Mouse (Mus musculus): Measurements from ENCODE around the gene Ctnna3.
A peak's percentile ranks its signal among the peaks of the same experiment; 100 is the strongest.
"Not testable (repeated sequence)": the region's sequence is repeated elsewhere in the genome, so short reads cannot be mapped to it uniquely, and the experiment has no call there.

The Ctnna3 gene

GRCm38 (mm10) chr10:63429785-63430305 lies at the start of gene Ctnna3:
TSS of gene Ctnna3 (plus strand) at chr10:63430098.
- peak; percentile 91 for DNase-seq

- DNase-seq = peak; percentile 25 to 40
These were observed 48.2 kb upstream of the Ctnna3 start, which contains the start of gene Sirt1 for GRCm38 (mm10) chr10:63381498-63382280. TSS of gene Sirt1 (minus strand) at chr10:63381704.

- peak; percentile 88 to 89 for DNase-seq
These were observed 47.3 kb upstream of the Ctnna3 start, which contains the start of gene Dnajc12 for GRCm38 (mm10) chr10:63382372-63383279. TSS of gene Dnajc12 (plus strand) at chr10:63382443.

- not testable (repeated sequence) for DNase-seq
These were observed 44.0 kb upstream of the Ctnna3 start for GRCm38 (mm10) chr10:63385897-63386296.

GRCm38 (mm10) chr10:63386444-63386843 lies 43.5 kb upstream of the Ctnna3 start:
- DNase-seq = peak; percentile 94

GRCm38 (mm10) chr10:63386991-63387390 lies 42.9 kb upstream of the Ctnna3 start:
- peak in 1 of 2 experiments; percentile 20 for DNase-seq

- no peak for DNase-seq
These were observed 41.0 kb upstream of the Ctnna3 start for GRCm38 (mm10) chr10:63388948-63389347.

GRCm38 (mm10) chr10:63396963-63397362 lies 32.9 kb upstream of the Ctnna3 start:
- DNase-seq = no peak

- DNase-seq = peak in 1 of 2 experiments; percentile 34
These were observed 27.0 kb upstream of the Ctnna3 start for GRCm38 (mm10) chr10:63402731-63403504.

- no peak for DNase-seq
These were observed 26.3 kb upstream of the Ctnna3 start for GRCm38 (mm10) chr10:63403636-63404035.

- DNase-seq = no peak
These were observed 19.5 kb upstream of the Ctnna3 start for GRCm38 (mm10) chr10:63410162-63410956.

- DNase-seq = not testable (repeated sequence)
These were observed 18.2 kb upstream of the Ctnna3 start for GRCm38 (mm10) chr10:63411674-63412073.

GRCm38 (mm10) chr10:63412756-63413155 lies 17.1 kb upstream of the Ctnna3 start:
- no peak for DNase-seq

- DNase-seq = no peak
These were observed 14.6 kb upstream of the Ctnna3 start for GRCm38 (mm10) chr10:63415287-63415686.

- no peak for DNase-seq
These were observed 14.0 kb upstream of the Ctnna3 start for GRCm38 (mm10) chr10:63415850-63416249.

- peak in 1 of 2 experiments; percentile 14 for DNase-seq
These were observed 12.8 kb upstream of the Ctnna3 start for GRCm38 (mm10) chr10:63417061-63417460.

- peak; percentile 47 to 71 for DNase-seq
These were observed 7.9 kb upstream of the Ctnna3 start, which contains the start of gene Gm7075 for GRCm38 (mm10) chr10:63421739-63422735. TSS of gene Gm7075 (minus strand) at chr10:63421789.

GRCm38 (mm10) chr10:63422736-63422992 lies 7.2 kb upstream of the Ctnna3 start:
- peak in 1 of 2 experiments; percentile 17 for DNase-seq

- DNase-seq = no peak
These were observed 6.1 kb upstream of the Ctnna3 start for GRCm38 (mm10) chr10:63423591-63424474.
